Mouse (Mus musculus): ENCODE results near the gene Elk3. TPM values are rescaled to one million over a fixed set of nuclear protein-coding genes. Genes with fewer than 3 reads are reported as not detected.

Gene Elk3
- polyA plus RNA-seq, 1 experiment from 2014 or later = 14.2 TPM

GRCm38 (mm10) chr10:93248416-93248815, 62.5 kb downstream of the Elk3 start:
- H3K4me1 ChIP-seq (replicated peaks; ENCODE audit: control insufficient read depth, insufficient read depth, low read length) = no peaks in the 10 kb centered on the region
- peaks cover 7% of the 10 kb centered on the region; the same call in 1 of the 2 replicates for H3K36me3 ChIP-seq (ENCODE audit: control insufficient read depth, insufficient read depth)
- H3K27me3 ChIP-seq (replicated peaks; ENCODE audit: control insufficient read depth, insufficient read depth, low read length) = no peaks in the 10 kb centered on the region
- H3K4me2 ChIP-seq (replicated peaks; ENCODE audit: low read depth) = no peak overlapping the region
- H3K27ac ChIP-seq (ENCODE audit: low read depth, low read length) = no peak overlapping the region
- no peak for ATAC-seq
- TF ChIP-seq CTCF (IDR thresholded peaks at IDR 0.05; ENCODE audit: low read depth) = no peak
- no peak overlapping the region for H3K9ac ChIP-seq (ENCODE audit: low read depth, low read length)
- no peak overlapping the region for H3K4me3 ChIP-seq (ENCODE audit: low read depth, low read length)
- H3K9me3 ChIP-seq (ENCODE audit: control insufficient read depth) = no peaks in the 10 kb centered on the region
- WGBS = 81% methylated on average over 8 of the region's 8 CpGs

GRCm38 (mm10) chr10:93247902-93248301, 63.0 kb downstream of the Elk3 start:
- Histone ChIP-seq H3K36me3 (ENCODE audit: control insufficient read depth, insufficient read depth) (peaks cover 7% of the 10 kb centered on the region; the same call in 1 of the 2 replicates), H3K27me3 (replicated peaks; ENCODE audit: control insufficient read depth, insufficient read depth, low read length) (no peaks in the 10 kb centered on the region), H3K27ac (ENCODE audit: low read depth, low read length) (no peak overlapping the region), H3K9ac (ENCODE audit: low read depth, low read length) (no peak overlapping the region), H3K4me2 (replicated peaks; ENCODE audit: low read depth) (no peak overlapping the region), H3K4me3 (ENCODE audit: low read depth, low read length) (no peak overlapping the region), H3K9me3 (ENCODE audit: control insufficient read depth) (no peaks in the 10 kb centered on the region), H3K4me1 (replicated peaks; ENCODE audit: control insufficient read depth, insufficient read depth, low read length) (no peaks in the 10 kb centered on the region)
- no peak for TF ChIP-seq CTCF (IDR thresholded peaks at IDR 0.05; ENCODE audit: low read depth)
- no peak for ATAC-seq
- WGBS = 41% methylated on average over 6 of the region's 6 CpGs

- no peak for TF ChIP-seq CTCF (IDR thresholded peaks at IDR 0.05; ENCODE audit: low read depth)
- Histone ChIP-seq H3K27ac (ENCODE audit: low read depth, low read length) (no peak overlapping the region; the same call in 1 of the 2 replicates), H3K9me3 (ENCODE audit: control insufficient read depth) (no peaks in the 10 kb centered on the region), H3K9ac (ENCODE audit: low read depth, low read length) (no peak overlapping the region), H3K4me3 (ENCODE audit: low read depth, low read length) (no peak overlapping the region), H3K27me3 (replicated peaks; ENCODE audit: control insufficient read depth, insufficient read depth, low read length) (no peaks in the 10 kb centered on the region), H3K4me2 (replicated peaks; ENCODE audit: low read depth) (no peak overlapping the region), H3K36me3 (ENCODE audit: control insufficient read depth, insufficient read depth) (peaks cover 7% of the 10 kb centered on the region; the same call in 1 of the 2 replicates), H3K4me1 (replicated peaks; ENCODE audit: control insufficient read depth, insufficient read depth, low read length) (no peaks in the 10 kb centered on the region)
- 83% methylated on average over 12 of the region's 12 CpGs for WGBS
- ATAC-seq = no peak
Observed at GRCm38 (mm10) chr10:93247422-93247821, 63.5 kb downstream of the Elk3 start.

- Histone ChIP-seq H3K36me3 (ENCODE audit: control insufficient read depth, insufficient read depth) (peaks cover 7% of the 10 kb centered on the region; the same call in 1 of the 2 replicates), H3K27me3 (replicated peaks; ENCODE audit: control insufficient read depth, insufficient read depth, low read length) (no peaks in the 10 kb centered on the region), H3K27ac (ENCODE audit: low read depth, low read length) (no peak overlapping the region), H3K9ac (ENCODE audit: low read depth, low read length) (no peak overlapping the region), H3K4me2 (replicated peaks; ENCODE audit: low read depth) (no peak overlapping the region), H3K4me1 (replicated peaks; ENCODE audit: control insufficient read depth, insufficient read depth, low read length) (no peaks in the 10 kb centered on the region), H3K9me3 (ENCODE audit: control insufficient read depth) (no peaks in the 10 kb centered on the region), H3K4me3 (ENCODE audit: low read depth, low read length) (no peak overlapping the region)
- ATAC-seq = no peak
- no peak for TF ChIP-seq CTCF (IDR thresholded peaks at IDR 0.05; ENCODE audit: low read depth)
- 89% methylated on average over 7 of the region's 7 CpGs for WGBS
Observed at GRCm38 (mm10) chr10:93246185-93246920, 64.6 kb downstream of the Elk3 start.

- no peak for ATAC-seq
- H3K4me1 ChIP-seq (replicated peaks; ENCODE audit: control insufficient read depth, insufficient read depth, low read length) = no peaks in the 10 kb centered on the region
- H3K9ac ChIP-seq (ENCODE audit: low read depth, low read length) = no peak overlapping the region
- peaks cover 6% of the 10 kb centered on the region; the same call in 1 of the 2 replicates for H3K36me3 ChIP-seq (ENCODE audit: control insufficient read depth, insufficient read depth)
- no peak overlapping the region for H3K27ac ChIP-seq (ENCODE audit: low read depth, low read length)
- no peak overlapping the region for H3K4me2 ChIP-seq (replicated peaks; ENCODE audit: low read depth)
- WGBS = 87% methylated on average over 10 of the region's 10 CpGs
- no peak for TF ChIP-seq CTCF (IDR thresholded peaks at IDR 0.05; ENCODE audit: low read depth)
- no peaks in the 10 kb centered on the region for H3K9me3 ChIP-seq (ENCODE audit: control insufficient read depth)
- no peaks in the 10 kb centered on the region for H3K27me3 ChIP-seq (replicated peaks; ENCODE audit: control insufficient read depth, insufficient read depth, low read length)
- no peak overlapping the region for H3K4me3 ChIP-seq (ENCODE audit: low read depth, low read length)
Observed at GRCm38 (mm10) chr10:93244209-93244705, 66.7 kb downstream of the Elk3 start.

- H3K9ac ChIP-seq (ENCODE audit: low read depth, low read length) = no peak overlapping the region
- TF ChIP-seq CTCF (IDR thresholded peaks at IDR 0.05; ENCODE audit: low read depth) = no peak
- WGBS = 12% methylated on average over 5 of the region's 5 CpGs
- H3K36me3 ChIP-seq (ENCODE audit: control insufficient read depth, insufficient read depth) = peaks cover 7% of the 10 kb centered on the region; the same call in 1 of the 2 replicates
- H3K27ac ChIP-seq (ENCODE audit: low read depth, low read length) = no peak overlapping the region
- H3K9me3 ChIP-seq (ENCODE audit: control insufficient read depth) = no peaks in the 10 kb centered on the region
- ATAC-seq = no peak
- no peaks in the 10 kb centered on the region for H3K27me3 ChIP-seq (replicated peaks; ENCODE audit: control insufficient read depth, insufficient read depth, low read length)
- H3K4me2 ChIP-seq (replicated peaks; ENCODE audit: low read depth) = no peak overlapping the region
- no peak overlapping the region for H3K4me3 ChIP-seq (ENCODE audit: low read depth, low read length)
- no peaks in the 10 kb centered on the region for H3K4me1 ChIP-seq (replicated peaks; ENCODE audit: control insufficient read depth, insufficient read depth, low read length)
Observed at GRCm38 (mm10) chr10:93242861-93243260, 68.1 kb downstream of the Elk3 start.
